Mouse (Mus musculus) cerebellum, postnatal 25 days (tissue): ENCODE results near the gene Gp2.

Experiments used
- DNase-seq, 2 experiments: peaks; one replicate each; pipeline ENCODE4 v3.0.0; 2021; ENCODE audit warnings: mixed read lengths in 2 of 2

Gene Gp2

DNA sequence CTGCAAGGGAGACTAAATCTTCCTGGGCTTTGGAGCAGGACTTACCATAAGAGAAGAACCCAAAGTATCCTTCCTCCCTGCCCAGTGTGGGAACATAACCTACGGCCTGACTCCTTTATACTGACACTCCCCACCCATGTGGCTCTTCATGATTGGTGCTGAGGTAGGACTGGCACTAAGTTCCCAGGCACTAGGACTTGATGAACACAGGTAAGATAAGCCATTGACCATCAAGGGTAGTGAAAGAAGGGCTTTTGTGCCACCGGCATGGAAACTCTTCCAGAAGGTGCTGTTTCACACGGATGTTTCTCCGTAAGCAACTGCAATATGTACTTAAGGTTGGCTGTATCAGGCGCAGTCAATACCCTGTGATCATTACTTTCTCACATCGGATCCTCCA is at the start of gene Gp2:
Gp2 (minus strand) TSS at position 101 of the 400 bp plus-strand sequence.
- DNase-seq = no peak

DNA sequence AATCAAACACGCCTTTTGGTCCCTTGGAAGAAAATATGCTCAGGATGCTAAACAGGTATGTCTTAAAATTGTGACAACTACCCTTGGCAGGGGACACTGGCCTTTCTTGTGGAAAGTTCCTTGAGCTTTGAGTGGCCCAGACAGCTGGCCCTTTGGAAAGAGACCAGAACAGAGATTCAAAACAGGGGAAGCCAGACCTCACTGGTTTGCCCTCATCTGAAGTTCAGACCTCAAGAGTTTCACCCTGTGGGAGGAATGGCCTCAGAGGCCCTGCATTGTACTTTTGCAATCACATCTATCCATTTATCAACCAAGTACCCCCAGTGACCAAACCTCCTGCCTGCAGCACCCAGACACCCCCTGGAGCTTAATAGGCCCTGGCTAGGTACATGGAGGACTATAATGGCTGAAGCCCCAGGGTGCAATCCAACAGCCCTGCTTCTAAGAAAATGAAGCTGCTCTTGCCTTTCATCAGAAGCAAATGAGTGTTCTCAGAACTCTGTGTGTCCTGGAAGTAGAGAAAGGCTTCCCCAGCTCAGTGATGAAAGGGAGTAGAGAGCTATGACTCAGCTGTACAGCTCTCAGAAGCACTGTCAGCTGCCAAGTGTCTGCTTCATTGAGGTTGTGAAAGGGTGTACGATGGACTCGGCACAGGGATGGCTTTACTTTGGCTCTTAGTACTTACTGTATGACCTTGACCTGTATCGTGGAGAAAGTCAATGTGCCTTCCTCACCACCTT is 31.1 kb upstream of the Gp2 start:
- no peak for DNase-seq

DNA sequence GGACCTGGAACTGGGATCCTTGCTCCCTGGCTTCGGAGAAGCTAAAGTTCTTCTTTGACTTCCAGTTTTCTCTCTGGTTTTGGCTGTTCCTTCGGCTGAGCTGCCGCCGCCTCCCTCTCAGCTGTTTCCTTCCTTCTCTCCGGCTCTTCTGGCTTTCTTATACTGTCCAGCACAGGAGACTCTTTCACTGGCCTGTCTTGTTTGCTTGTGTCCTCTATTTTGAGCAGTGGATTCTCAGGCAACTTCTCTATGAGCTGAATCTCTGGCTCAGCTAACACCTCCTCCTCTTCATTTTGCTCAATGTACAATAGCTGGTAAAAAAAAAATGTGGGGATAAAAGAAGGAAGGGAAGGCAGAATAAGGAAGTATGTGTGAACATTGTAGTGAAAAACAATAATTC is 27.6 kb upstream of the Gp2 start:
- no peak for DNase-seq

DNA sequence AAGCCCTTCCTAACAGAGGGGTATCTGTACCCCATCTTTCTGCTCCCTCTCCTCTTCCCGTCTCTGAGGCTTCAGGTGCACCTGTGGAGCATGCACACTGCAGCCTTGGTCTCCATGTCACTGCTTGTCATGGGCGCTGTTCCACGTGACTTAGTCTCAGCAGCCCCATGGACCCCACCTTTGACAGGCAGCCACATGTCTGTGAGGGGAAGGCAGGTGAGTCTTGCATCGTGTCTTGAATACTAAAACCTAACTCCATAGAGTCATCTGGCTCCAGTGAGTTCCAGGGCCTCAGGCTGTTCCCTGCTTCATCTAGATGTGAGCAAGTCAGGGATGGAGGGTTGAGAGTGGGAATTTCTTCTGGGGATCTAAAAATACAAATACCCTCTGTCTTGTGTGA is 25.1 kb upstream of the Gp2 start:
- DNase-seq = no peak

DNA sequence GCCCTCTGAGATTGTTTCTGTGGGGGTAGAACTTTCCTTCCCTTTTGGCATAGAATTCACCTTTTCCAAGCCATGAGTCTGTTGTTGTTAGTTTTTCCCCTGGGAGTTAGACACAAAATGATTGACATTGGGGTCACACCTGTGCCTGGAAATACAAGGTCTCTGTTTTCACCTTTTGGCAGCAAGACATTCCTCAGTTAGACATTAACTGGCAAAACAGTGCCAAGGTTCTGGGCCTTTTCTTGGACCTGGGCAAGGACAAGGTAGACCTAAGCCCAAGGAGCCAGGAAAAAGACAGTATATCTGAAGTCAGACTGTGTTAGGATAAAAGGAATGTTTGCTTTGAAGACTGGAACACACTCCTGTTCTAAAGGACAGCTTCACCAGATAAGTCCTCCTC is 20.2 kb upstream of the Gp2 start, which contains the start of gene Umod:
Umod (minus strand) TSS at position 27 of the 400 bp plus-strand sequence.
- DNase-seq = no peak

DNA sequence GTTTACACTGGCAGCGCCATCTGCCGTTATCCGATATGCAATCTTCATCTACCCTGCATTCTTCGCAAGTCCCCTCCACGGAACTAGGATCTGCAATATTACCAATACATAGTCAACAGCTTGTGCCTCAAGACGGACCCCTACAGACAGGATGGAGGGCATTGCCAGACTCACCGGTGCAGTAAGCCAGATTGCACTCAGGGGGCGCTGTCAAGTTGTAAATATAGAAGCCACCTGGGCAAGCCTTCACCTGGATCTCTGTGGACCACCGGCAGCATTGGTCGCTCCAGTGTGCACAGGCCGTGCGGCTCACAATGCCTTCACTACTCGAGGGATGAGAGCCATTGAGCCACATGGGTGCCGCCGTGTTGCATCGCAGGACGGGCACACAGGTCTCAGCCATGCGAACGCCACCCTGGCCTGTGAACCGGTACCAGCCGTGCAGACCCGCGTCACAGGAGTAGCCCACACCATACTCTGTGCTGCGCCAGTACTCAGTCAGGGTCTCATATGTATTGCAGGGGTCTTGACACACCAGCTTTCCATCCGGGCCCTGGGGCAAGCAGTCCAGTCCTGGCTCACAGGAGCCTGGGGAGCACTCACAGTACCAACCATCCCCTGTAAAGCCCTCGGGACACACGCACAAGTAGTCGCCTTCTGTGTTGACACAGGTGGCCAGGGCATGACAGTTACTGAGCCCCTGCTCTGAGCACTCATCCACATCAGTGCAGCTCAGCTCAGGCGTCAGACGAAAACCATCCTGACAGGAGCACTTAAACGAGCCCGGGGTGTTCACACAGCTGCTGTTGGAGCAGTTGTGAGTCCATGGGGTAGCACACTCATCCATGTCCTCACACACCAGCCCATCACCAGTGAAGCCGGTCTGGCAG is 17.7 kb upstream of the Gp2 start:
- no peak for DNase-seq

DNA sequence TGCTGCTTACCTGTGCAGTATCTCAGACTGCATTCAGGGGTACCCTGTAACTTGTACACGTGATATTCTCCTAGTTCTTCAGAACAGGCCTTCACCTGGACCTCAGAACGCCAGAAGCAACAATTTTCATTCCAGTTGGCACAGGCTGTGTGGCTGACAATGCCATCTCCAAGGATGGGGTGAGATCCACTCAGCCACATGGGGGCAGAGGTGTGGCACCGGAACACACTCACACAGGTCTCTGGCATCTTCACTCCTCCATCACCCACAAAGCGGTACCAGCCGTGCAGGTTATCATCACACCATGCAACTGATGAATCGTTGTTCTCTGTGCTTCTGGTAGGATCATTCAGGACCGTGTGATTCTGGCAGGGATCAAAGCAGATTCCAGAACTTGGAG is 4.9 kb downstream of the Gp2 start:
- DNase-seq = no peak

DNA sequence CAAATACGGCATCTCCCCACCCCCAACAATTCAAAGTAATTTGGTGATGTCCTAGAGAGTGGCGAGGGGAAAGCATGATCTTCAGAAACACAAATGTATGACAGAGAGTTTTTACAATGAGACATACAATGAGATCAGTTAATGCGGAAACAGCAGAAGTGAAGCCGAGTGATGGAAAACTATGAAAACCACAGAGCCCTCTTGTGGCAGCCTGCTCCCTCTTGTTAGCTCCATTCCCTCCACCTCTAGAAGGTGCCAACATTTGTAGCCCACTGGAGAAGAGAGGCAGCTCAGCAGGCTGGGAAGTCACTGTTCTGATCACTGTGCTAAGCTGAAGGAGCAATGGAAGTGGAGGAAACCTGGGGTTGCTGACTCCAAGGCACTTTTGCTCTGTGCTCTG is 15.2 kb downstream of the Gp2 start:
- DNase-seq = peak; percentile 6 to 17

DNA sequence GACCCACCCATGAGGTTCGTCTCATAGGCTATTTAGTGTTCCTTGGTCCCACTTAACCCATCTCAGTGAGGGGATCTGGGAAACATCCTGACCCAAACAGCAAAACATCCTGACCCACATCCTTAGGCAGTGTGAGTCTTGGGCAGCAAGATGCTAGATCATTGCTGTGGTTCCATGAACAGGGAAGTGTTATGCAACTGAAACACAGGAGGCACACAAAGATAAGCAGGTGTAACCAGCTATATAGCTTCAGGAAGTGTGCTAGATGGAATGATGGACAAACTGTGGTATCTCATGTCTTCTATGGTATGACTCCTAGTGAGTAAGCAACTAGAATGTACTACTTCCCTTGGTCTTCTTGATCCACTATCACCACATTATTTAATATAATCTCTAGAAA is 17.1 kb downstream of the Gp2 start:
- DNase-seq = no peak

DNA sequence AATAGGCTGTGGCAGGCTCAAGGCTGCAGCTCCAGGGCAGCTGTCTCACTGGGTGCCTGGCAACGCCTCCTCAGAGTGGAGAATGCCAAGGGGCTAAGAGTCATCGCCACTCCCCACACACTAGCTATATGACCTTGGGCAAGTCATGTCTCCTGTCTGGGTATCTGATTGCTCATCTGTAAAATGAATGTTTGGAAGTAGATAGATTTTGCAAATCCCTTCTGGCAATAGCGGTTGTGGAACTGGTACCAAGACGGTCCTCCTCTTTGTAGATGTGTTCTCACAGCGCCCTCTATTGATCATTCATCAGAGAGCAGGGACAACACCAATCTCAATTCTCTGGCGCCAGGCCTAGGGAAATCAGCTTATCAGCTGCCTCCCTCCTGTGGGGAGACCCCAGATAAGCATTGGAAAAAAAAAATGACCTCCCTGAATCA is 31.9 kb downstream of the Gp2 start:
- peak; percentile 44 to 61 for DNase-seq

DNA sequence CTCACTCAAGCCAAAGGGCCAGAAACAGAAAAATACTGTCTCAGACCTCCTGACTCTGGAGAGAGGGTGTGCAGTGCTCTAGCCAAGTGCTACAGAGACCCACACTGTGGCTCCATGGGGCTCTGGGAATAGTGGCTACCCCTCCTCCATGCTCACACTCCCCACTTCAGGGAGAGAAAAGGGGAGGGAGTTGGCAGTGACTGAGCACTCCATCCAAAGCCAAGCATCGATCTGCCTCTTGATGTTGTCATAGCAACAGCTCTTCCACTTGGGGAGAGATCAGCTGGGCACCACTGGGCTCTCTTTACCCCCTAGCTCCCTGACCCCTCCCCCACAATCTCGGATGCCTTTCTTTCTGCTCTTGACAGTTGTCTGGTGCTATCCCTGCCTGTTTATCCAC is 38.4 kb downstream of the Gp2 start:
- peak in 1 of 2 experiments; percentile 2 for DNase-seq

DNA sequence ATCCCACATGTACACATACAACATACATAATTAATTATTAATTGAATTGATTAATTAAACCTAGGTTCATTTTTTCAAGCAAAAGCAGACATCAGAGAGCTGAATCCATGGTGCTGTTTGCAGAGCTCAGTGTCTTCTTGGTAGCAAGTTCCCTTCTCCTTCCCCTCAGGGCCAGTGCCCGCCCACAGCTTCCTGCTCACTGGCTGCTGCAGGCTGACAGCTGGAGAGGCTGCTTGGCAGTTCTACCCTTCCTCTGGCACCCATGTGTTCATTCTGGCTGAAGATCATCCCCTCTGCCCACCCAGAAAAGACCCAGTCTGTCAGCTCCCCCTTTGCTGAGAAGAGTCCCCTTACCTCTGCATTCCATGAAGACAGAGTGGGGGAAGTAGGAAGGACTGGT is 40.6 kb downstream of the Gp2 start:
- no peak for DNase-seq

DNA sequence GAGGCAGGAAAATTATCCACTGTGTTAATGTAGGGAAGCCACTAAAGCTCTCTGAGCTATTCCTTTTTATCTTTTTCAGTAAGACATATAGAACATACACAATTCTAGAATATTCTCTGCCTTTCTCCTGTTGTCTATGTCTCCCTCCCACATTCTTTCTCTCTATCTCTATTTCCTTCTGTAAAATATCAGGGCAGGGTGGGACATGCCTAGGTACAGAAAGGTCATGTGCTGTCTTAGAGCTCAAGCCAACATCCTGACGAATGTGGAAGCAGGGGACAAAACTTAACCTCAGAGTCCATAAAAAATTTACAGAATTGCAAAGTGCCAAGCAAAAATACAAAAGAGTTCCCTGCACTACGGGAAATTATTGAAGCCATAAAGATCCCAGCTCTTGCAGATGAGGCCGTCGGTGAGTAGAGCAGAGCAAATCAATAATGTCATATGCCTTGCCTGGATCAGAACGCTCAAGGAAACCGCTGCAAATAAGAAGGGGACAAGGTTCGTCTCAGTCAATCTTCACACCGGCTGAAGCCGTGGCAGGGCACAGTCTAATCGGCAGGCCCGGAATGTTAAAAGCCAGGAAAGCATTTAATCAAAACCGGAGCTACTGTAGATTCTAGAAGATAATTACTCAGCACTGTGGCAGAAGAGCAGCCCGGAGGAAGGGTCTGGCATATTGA is 64.9 kb downstream of the Gp2 start:
- no peak for DNase-seq
